Mouse (Mus musculus) hematopoietic stem cell, adult 5-6 weeks (primary cell): Measurements from ENCODE around the gene Cep128. TPM values are rescaled to one million over a fixed set of nuclear protein-coding genes. Genes with fewer than 3 reads are reported as not detected.

Source experiments
- ATAC-seq, 2 experiments: fragments of 125-278 bp in 1 of 2; replicated peaks in 1 of 2; 2 replicates each; pipeline ENCODE4 v1.8.0; 2016 to 2017; ENCODE audit warnings: inconsistent platforms in 2 of 2, mild to moderate bottlenecking in 2 of 2, moderate number of reproducible peaks in 2 of 2, low read depth in 1 of 2, moderate TSS enrichment in 1 of 2; ENCODE audit not compliant: low FRiP score in 2 of 2, poor library complexity in 2 of 2, severe bottlenecking in 2 of 2, insufficient read depth in 1 of 2, low TSS enrichment in 1 of 2
- total RNA-seq: library from RNA; stranded (forward); fragments of 172-1452, 232-1000 nt; gene quantifications from 2 replicates; pipeline ENCODE4 v1.2.3, GENCODE M21; 2017

The Cep128 gene
- total RNA-seq, 1 experiment from 2014 or later = 33.7 TPM

GRCm38 (mm10) chr12:91327527-91327926 is 56.7 kb downstream of the Cep128 start:
- ATAC-seq = peak in 1 of 2 experiments; percentile 56; a peak in 2 of 4 replicates

DNA sequence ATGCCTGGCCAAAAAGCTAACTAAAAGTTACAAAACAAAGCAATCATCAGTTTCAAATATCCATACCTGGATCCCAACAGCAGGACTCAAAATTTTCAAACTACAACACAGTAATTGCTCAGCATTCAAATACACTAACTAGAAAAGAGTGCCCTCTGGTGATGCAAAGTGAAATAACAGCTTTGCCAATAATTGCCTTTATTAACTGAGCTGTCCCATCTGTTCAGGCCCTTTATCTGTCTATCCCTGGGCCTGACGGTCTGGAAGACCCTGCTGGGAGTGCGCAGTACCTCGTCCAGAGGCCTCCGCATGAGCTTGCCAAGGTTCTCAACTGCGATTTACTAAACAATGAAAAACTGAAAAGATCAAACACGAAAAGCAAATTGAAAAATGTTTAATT is 58.1 kb downstream of the Cep128 start:
- ATAC-seq = peak in 1 of 2 experiments; percentile 45; a peak in 1 of 4 replicates

DNA sequence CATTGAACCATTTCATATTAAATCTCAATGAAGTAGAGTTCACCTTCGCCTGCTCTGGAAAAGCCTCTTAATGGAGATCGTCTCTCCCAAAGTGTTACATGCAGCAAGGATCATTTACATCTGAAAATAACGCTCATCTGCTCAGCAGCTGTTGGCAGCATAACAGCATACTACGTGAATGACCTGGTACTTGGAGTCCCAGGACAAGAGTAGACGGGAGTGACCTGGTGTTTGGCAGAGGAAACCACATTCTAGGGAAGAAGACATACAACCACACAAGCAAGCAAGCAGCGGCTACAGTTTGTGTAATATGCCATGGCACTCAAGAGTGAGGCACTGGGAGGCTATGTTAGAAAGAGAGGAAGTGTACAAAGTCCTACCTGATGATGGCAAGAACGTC is 69.2 kb downstream of the Cep128 start:
- ATAC-seq = no peak

DNA sequence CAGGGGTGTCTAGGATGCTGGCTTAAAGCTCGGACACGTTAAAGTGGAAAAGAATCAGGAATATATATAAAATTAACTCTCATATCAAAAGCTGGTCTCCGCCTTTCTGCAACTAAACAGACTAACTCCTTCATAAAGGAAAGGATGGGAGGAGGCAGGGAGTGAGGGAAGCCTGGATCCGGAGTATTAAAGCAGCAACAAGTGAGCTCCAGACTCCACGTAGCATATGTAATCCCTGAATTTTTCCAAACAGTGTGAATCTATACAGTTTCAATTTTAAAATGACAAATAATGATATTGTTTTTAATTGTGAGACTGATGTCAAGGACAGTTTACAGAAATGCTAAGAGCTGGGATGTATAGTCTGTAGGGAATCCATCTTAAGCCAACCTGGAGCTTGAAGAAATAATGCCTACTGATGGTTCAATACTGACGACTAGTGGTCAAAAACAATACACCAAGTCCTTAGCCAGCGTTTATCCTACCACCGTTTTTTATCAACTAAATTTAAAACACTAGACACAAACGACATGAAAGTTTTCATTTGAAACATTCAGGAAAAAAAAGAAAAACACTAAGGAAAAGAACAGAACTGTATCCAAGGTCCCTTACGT is 70.1 kb downstream of the Cep128 start:
- peak; percentile 83 to 85; a peak in 3 of 4 replicates for ATAC-seq

GRCm38 (mm10) chr12:91312591-91312990 is 71.6 kb downstream of the Cep128 start:
- ATAC-seq = peak; percentile 42 to 48; a peak in 2 of 4 replicates

DNA sequence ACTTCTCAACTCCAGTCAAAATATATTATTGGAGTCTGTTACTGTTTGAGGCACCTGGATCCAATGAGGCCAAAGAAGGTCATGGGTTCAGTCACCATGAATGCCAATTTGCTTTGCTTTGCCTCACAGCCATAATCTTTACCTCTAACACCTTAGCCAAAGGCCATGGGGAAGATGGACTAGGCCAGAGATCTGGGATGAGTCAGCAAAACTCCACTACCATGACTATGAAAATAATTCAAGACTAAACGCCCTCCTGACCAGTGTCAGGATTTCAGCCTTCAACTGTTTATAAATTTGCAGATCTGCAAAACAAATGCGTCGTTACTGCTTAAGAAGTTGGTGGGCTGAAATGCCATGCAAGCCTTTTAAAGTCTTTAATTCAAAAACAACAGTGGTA is 76.5 kb downstream of the Cep128 start:
- no peak for ATAC-seq

DNA sequence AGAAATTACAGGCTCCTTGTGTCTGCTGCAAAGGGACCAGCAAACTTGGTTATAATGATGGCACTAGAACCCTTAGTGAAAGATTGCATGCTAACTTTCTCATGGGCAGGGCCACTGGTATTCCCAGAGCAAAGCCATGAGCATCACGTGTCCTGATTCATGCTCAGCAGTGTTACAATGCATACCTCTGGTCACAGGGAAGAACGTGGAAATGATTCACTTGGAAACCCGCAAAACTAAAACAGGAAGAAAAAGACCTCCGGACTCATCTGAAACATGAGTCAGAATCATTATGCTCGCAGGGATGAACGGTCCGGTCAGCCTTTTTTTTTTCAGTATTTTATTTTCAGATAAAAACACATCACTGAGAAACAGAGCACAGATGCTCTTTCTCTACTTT is 78.4 kb downstream of the Cep128 start:
- ATAC-seq = no peak

GRCm38 (mm10) chr12:91305038-91305437 is 79.2 kb downstream of the Cep128 start:
- ATAC-seq = no peak

DNA sequence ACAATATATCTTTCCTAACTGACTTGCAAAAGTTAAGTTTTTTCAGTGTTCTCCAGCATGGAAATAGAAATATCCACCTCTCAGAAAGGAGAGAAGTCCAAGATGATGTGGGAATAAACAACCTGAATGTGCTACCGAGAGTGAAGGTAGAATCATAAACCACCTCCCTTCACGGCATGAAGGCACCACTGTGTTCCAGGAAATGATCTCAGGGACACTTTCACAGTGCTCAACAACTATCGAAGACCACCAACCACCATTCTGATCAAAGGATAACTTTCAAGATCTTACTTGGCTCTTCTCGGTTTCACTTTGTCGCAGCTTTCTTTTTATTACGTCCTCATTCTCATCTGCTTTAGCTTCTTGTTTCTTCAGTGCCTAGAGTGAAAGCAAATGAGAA is 85.5 kb downstream of the Cep128 start:
- no peak for ATAC-seq

DNA sequence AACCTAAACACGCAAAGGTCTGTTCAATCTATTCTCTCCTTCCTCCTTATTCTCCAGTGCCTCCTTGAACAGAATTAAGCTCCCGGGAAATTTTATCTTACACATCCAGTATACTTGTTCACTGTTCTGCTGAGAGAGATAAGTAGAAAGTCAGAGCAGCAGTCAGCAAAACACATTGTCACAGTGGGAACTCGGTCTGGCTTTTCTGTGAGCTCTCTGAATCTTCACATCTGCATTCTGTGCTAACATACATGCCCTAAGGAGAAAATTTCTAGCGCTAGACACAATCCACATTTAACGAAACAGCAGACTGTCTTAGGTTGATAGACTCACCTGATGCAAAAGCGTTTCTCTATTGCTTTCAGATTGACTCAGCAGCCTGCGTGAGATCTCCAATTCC is 88.3 kb downstream of the Cep128 start:
- no peak for ATAC-seq

DNA sequence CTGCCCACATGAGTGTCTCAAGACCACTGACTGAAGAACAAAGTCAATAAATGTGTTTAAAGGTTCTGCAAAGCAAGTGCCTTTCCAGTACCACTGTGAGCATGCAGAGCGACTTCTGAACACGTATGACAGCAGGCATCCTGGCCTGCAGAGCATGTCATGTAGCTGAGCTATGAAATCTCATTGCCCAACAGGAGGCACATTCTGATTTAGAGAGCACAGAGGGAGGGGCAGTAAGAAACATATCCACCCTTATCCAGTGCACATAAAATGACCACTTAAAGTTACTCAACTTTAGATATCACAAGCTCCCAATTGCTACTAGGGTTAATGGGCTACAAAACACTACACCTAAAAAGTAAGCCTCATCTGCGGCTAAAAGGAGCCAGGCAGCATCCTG is 88.8 kb downstream of the Cep128 start:
- ATAC-seq = no peak

GRCm38 (mm10) chr12:91273936-91274335 is 110.3 kb downstream of the Cep128 start:
- no peak for ATAC-seq

GRCm38 (mm10) chr12:91269634-91270033 is 114.6 kb downstream of the Cep128 start:
- no peak for ATAC-seq

DNA sequence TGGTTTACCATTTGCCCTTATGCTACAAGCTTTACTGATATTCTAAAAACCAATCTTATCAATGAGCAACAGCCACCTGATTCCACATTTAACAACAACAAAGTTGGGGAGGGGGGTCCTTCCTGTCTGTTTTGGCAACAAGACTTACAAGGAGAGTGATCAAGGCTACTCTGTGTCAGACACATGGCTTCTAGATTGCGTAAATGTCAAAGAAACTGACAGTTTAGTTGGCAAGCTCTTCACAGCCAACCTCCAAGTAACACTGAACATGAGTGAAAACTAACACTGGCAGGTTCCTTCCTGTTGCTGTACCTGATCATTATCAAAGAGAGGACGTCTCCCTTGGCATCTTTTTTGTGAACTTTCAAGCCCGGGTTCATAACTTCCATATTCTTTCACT is 115.2 kb downstream of the Cep128 start:
- no peak for ATAC-seq

DNA sequence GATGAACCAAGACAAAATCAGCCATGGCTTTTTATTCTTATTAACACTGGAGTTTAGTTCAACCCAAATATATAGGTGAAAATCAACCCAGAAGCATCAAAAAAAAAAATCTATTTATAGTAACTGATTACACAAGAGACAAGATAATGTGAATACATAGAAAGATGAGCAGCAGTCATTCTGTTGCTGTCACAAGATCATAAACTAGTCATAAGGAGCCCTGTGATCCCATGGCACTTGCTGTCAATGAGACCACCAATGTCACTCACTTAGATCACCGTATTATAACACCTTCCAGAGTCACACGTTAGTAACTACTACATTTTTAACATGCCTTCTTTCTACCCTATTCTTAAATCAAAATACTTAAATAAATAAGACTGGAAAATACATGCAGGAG is 118.2 kb downstream of the Cep128 start:
- no peak for ATAC-seq

- no peak for ATAC-seq
Measured at GRCm38 (mm10) chr12:91265462-91265861, 118.7 kb downstream of the Cep128 start.

- no peak for ATAC-seq
Measured at GRCm38 (mm10) chr12:91264828-91265355, 119.3 kb downstream of the Cep128 start.

GRCm38 (mm10) chr12:91263705-91264104 is 120.5 kb downstream of the Cep128 start:
- no peak for ATAC-seq

DNA sequence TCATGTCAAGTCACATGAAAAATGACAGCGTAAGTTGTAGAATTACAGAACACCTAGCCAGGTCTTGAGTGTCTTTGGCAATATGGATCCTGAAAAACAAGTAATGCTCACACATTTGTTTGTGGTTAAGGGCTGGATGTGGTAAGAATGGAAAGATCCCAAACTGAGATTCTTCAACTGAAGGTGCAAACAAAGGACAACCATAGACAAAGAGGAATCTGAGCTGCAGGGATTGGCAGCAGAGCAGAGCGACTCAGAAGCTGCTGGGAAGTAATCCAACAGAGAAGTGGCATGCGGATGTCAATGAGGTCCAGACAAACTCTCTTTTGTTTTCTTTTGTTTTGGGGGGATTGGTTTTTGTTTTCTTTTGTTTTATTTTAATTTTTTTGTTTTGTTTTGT is 121.4 kb downstream of the Cep128 start:
- ATAC-seq = no peak
